Mouse (Mus musculus) liver, embryonic 14.5 days (tissue): Measurements from ENCODE around the gene Nrxn3. TPM values are rescaled to one million over a fixed set of nuclear protein-coding genes. Genes with fewer than 3 reads are reported as not detected.

Source experiments
- ATAC-seq: fragments of 200-750 bp; cut with Nextera tagmentation; 2 replicates; pipeline ENCODE4 v1.8.0; 2017; ENCODE audit warnings: moderate number of reproducible peaks, mild to moderate bottlenecking, moderate library complexity; ENCODE audit not compliant: insufficient read depth
- DNase-seq, 3 experiments: peaks; one replicate each; pipeline ENCODE4 v3.0.0-alpha.2; 2012 to 2013; ENCODE audit warnings: low read depth in 3 of 3, low spot score in 3 of 3
- H3K27ac ChIP-seq: fragments of 300-500 bp; sonication (generic); 2 replicates; pipeline ENCODE4 v1.5.1; 2014; ENCODE audit warnings: moderate library complexity, mild to moderate bottlenecking, control low read depth, inconsistent platforms
- H3K27me3 ChIP-seq: fragments of 300-500 bp; sonication (generic); 2 replicates; pipeline ENCODE4 v1.6.1; 2014; ENCODE audit warnings: mild to moderate bottlenecking, low read length, moderate library complexity; ENCODE audit not compliant: control insufficient read depth, insufficient read depth
- H3K36me3 ChIP-seq: fragments of 300-500 bp; sonication (generic); replicated peaks from 2 replicates; pipeline ENCODE4 v1.6.1; 2014; ENCODE audit warnings: low read depth; ENCODE audit not compliant: control insufficient read depth, insufficient read depth
- H3K4me1 ChIP-seq, 2 experiments: fragments of 200-500 bp in 1 of 2; fragments of 300-500 bp in 1 of 2; sonication (generic) in 1 of 2; replicated peaks; 2 replicates each; pipeline ENCODE4 v1.6.1; 2012 to 2014; ENCODE audit warnings: antibody characterized with exemption in 1 of 2, inconsistent platforms in 1 of 2, low read length in 1 of 2; ENCODE audit not compliant: control insufficient read depth in 2 of 2, insufficient read depth in 2 of 2
- H3K4me2 ChIP-seq: fragments of 300-500 bp; sonication (generic); 2 replicates; pipeline ENCODE4 v1.6.1; 2014; ENCODE audit warnings: low read depth, mild to moderate bottlenecking, control low read depth, moderate library complexity
- H3K4me3 ChIP-seq, 2 experiments: fragments of 200-500 bp in 1 of 2; fragments of 300-500 bp in 1 of 2; sonication (generic) in 1 of 2; 2 replicates each; pipeline ENCODE4 v1.5.1; 2012 to 2014; ENCODE audit warnings: low read depth in 2 of 2, low read length in 2 of 2, mild to moderate bottlenecking in 2 of 2, control low read depth in 1 of 2, inconsistent platforms in 1 of 2, moderate library complexity in 1 of 2; ENCODE audit not compliant: insufficient read depth in 1 of 2
- H3K9ac ChIP-seq: fragments of 300-500 bp; sonication (generic); replicated peaks from 2 replicates; pipeline ENCODE4 v1.6.1; 2014; ENCODE audit warnings: mild to moderate bottlenecking, control low read depth, moderate library complexity
- H3K9me3 ChIP-seq: fragments of 300-500 bp; sonication (generic); 2 replicates; pipeline ENCODE4 v1.6.1; 2016; ENCODE audit warnings: low read length, mixed read lengths; ENCODE audit not compliant: control insufficient read depth
- CTCF ChIP-seq: IDR thresholded peaks from 2 replicates; pipeline ENCODE4 v1.5.1; 2016; ENCODE audit warnings: antibody characterized with exemption, low read depth, control low read depth
- EP300 ChIP-seq: IDR thresholded peaks from 2 replicates; pipeline ENCODE4 v1.6.1; 2016; ENCODE audit warnings: antibody characterized with exemption, low read depth
- WGBS: fragments of 180-500 bp; shearing (Covaris S2); extraction: QIAGEN DNeasy Blood & Tissue Kit; methylation state at CpG from one replicate; pipeline ENCODE4 v1.1.7; 2014; ENCODE audit not compliant: insufficient replicate concordance; 5-methylcytosine and 5-hydroxymethylcytosine counted together
- polyA plus RNA-seq, 2 experiments: library from polyadenylated mRNA; depleted of rRNA in 1 of 2; stranded (reverse) in 1 of 2; unstranded in 1 of 2; fragments of >200 nt; fragmentation: Nextera tagmentation in 1 of 2; extraction: Ambion mirVana in 1 of 2; gene quantifications; 2 replicates each; pipeline versions ENCODE4 v1.2.1 to v1.2.3; 2012 to 2014

The Nrxn3 gene
- polyA plus RNA-seq, 2 experiments: 0.12 to 0.38 TPM

DNA sequence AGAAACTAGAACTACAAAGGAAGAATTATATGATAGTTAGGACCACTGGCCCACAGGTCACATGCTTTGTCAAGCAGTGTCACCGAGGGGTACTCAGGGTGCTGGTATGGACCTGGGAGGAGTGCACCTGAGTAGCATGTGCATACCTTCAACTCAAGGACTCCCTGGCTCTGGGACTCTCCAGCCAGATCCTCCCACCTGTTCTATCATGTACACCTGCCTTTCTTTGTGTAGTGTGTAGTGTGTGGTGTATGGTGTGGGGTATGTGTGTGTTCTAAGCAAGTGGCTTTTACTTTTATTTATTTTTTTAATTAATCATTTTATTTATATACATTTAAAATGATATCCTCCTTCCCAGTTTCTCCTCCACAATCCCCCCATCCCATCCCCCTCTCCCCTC is 86.3 kb downstream of the Nrxn3 start:
- Histone ChIP-seq H3K4me2 (no peak overlapping the region), H3K9me3 (no peaks in the 10 kb centered on the region), H3K4me1 (0 out of 4 replicates have a peak, but pooled peaks cover 0 to 2% of the 10 kb centered on the region in 2 experiments), H3K27ac (no peak overlapping the region), H3K9ac (no peak overlapping the region), H3K36me3 (no peaks in the 10 kb centered on the region), H3K4me3 (no peak overlapping the region), H3K27me3 (no peaks in the 10 kb centered on the region)
- TF ChIP-seq EP300: no peak
- no peak for TF ChIP-seq CTCF
- 53% methylated on average over 1 of the region's 1 CpGs for whole genome bisulfite sequencing
- no peak for ATAC-seq
- DNase-seq: no peak

DNA sequence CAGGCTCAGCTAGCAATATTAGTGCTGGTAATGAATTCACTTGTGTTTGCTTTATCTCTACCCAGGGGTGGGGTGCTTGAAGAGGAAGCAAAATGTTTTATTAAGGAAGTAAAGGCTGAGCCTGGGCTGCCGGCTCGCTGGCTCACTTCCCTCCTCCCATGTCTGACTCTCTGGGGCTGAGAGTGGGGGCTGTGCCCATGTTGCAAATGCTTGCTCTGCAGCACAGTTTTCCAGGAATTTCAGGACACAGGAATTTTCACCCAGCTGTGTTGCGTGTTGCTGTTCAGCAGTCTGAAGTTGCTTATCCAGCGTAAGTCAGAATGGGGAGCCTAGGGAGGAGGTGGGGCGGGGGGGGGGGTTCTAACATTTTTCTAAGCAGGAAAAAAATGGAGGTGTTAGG is 89.5 kb downstream of the Nrxn3 start:
- WGBS: 16% methylated on average over 5 of the region's 5 CpGs
- Histone ChIP-seq H3K9me3 (no peaks in the 10 kb centered on the region), H3K27me3 (no peaks in the 10 kb centered on the region), H3K9ac (no peak overlapping the region), H3K4me1 (0 out of 4 replicates have a peak, but pooled peaks cover 0 to 2% of the 10 kb centered on the region in 2 experiments), H3K27ac (no peak overlapping the region), H3K36me3 (no peaks in the 10 kb centered on the region), H3K4me2 (no peak overlapping the region), H3K4me3 (no peak overlapping the region)
- TF ChIP-seq EP300: no peak
- TF ChIP-seq CTCF: no peak
- ATAC-seq (no peak), DNase-seq (no peak)

DNA sequence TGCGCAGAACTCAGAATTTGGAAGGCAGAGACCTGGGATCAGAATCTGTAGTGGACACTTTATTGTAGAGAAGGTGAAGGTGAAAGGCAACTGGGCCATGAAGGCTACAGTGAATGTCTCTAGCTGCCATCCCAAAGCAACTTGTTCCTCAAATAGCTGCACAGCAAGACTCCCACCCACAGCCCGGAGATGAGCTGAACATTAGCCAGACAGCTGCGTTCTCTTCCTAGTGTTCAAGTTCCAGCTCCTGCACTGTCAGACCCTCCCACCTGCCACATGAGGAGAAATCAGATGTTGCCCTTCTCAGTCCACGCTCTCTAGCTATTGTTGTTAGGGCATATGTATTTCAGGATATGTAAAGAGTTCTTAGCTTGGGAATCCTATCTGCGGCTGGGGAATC is 94.2 kb downstream of the Nrxn3 start:
- Histone ChIP-seq H3K4me2 (no peak overlapping the region), H3K9me3 (no peaks in the 10 kb centered on the region), H3K27me3 (no peaks in the 10 kb centered on the region), H3K9ac (no peak overlapping the region), H3K4me1 (0 out of 4 replicates have a peak, but pooled peaks cover 0 to 2% of the 10 kb centered on the region in 2 experiments), H3K27ac (no peak overlapping the region), H3K36me3 (no peaks in the 10 kb centered on the region), H3K4me3 (no peak overlapping the region)
- no peak for TF ChIP-seq EP300
- no peak for TF ChIP-seq CTCF
- WGBS: 68% methylated on average over 5 of the region's 5 CpGs
- no peak for DNase-seq
- ATAC-seq: no peak

DNA sequence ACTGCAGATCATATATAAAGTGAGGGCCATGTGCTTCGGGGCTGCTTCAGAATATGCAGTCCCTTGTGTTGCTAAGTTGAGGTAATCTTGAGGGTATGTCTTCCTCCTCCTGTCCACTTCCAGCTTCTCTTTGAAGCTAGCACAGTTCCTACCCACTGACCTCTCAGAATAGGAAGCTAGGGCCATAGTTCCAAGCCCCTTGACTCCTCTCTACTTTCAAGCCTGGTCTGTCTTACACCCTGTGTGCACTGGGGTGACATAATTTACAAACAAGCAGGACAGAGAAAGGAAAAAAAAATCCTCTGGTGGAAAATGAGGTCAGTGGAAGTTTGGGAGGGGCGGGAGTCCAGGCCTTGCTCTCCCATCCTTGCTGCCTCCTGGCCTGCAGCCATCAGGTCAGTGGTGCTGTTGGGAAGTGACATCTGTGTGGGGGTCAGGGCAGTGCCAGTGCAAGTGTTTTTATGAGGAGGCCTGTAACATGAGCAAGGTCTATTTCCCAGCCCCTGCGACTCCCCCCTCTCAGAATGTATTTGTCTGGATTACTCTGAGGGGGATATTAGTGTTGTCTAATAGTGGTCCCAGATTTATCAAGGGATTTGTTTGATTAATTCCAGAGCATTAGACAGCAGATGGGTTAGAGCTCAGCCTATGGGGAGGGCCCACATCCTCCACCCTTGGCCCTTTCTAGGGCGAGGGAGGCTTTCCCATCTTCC is 96.1 kb downstream of the Nrxn3 start:
- H3K4me1 ChIP-seq: no peaks in the 10 kb centered on the region
- no peaks in the 10 kb centered on the region for H3K36me3 ChIP-seq
- no peak overlapping the region for H3K4me2 ChIP-seq
- WGBS: 68% methylated on average over 4 of the region's 4 CpGs
- H3K9me3 ChIP-seq: no peaks in the 10 kb centered on the region
- no peak overlapping the region for H3K9ac ChIP-seq
- no peak overlapping the region for H3K4me3 ChIP-seq
- H3K27me3 ChIP-seq: no peaks in the 10 kb centered on the region
- no peak overlapping the region for H3K27ac ChIP-seq
- TF ChIP-seq EP300 (no peak), CTCF (no peak)
- DNase-seq (no peak), ATAC-seq (peak; percentile 23; the same call in 1 of the 2 replicates)

DNA sequence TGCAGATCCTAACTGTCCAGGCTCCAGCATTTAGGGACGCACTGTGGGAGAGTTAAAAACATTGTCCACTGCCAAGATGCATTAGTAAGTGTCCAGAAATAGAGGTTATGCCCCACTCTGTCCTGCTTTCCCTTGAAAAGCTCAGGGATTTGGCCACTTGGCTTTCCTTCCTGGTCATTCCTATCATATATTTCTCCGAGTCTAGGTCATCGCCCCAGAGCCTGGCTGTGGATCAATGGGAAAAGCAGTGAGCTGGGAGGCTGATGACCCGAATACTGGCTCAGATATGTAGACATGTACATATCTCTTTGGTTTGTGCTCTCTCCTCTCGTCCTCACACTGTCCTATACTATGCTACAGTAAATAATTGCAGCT is 96.6 kb downstream of the Nrxn3 start:
- Histone ChIP-seq H3K36me3 (no peaks in the 10 kb centered on the region), H3K4me1 (no peaks in the 10 kb centered on the region), H3K4me3 (no peak overlapping the region), H3K27me3 (no peaks in the 10 kb centered on the region), H3K9me3 (no peaks in the 10 kb centered on the region), H3K9ac (no peak overlapping the region), H3K4me2 (no peak overlapping the region), H3K27ac (no peak overlapping the region)
- DNase-seq (no peak), ATAC-seq (peak; percentile 21; the same call in 1 of the 2 replicates)
- TF ChIP-seq EP300: no peak
- TF ChIP-seq CTCF: no peak
- WGBS: 51% methylated on average over 5 of the region's 5 CpGs
